ENCODE assay signal across 11 mouse cellular contexts in genomic region chr7:89407006-89407940, GRCm38 (mm10). TPM values are rescaled to one million over a fixed set of nuclear protein-coding genes. Genes with fewer than 3 reads are reported as not detected.
DNase-seq lines count a peak whose midpoint lies in the region; ATAC-seq and TF ChIP-seq lines count a peak whose summit lies in the region.
"Had no signal": no experiment of that assay in that cellular context is flagged by ENCODE, and none has a peak within 500 bp of the region (broad histone marks: within the 10 kb centered on the region; RNA-seq: fewer than 3 reads in every experiment).

No protein-coding gene starts in this region.

- H3K27me3 ChIP-seq in liver, adult 2 months (ENCODE audit: control insufficient read depth, insufficient read depth, low read length) = no peaks in the 10 kb centered on the region
- H3K27me3 ChIP-seq in liver, embryonic 12.5 days (replicated peaks) = peaks cover 42% of the 10 kb centered on the region
- no peaks in the 10 kb centered on the region for H3K27me3 ChIP-seq in heart, embryonic 14.5 days (ENCODE audit: control insufficient read depth, insufficient read depth, low read length)
- no peaks in the 10 kb centered on the region for H3K27me3 ChIP-seq in kidney, embryonic 14.5 days (ENCODE audit: control insufficient read depth, insufficient read depth, low read length)

- WGBS in liver, adult 2 months = 80% methylated on average over 24 of the region's 24 CpGs
- 82% methylated on average over 24 of the region's 24 CpGs for WGBS in liver, embryonic 12.5 days (ENCODE audit: insufficient replicate concordance)
- 79% methylated on average over 24 of the region's 24 CpGs for WGBS in heart, embryonic 14.5 days
- 56% methylated on average over 24 of the region's 24 CpGs for WGBS in kidney, embryonic 14.5 days

- no peak overlapping the region for H3K4me3 ChIP-seq in liver, adult 2 months (ENCODE audit: insufficient read depth, low read depth, low read length)
- H3K4me3 ChIP-seq in liver, embryonic 12.5 days = no peak overlapping the region
- peak overlapping the region in 1 of 2 experiments; percentile 90; a peak in 2 of 4 replicates for H3K4me3 ChIP-seq in heart, embryonic 14.5 days (ENCODE audit: control insufficient read depth in 1 of 2, insufficient read depth in 1 of 2, low read depth in 1 of 2, low read length in 2 of 2)
- H3K4me3 ChIP-seq in kidney, embryonic 14.5 days (ENCODE audit: low read length) = peak overlapping the region; percentile 93
- H3K4me3 ChIP-seq: forebrain, embryonic 13.5 days had no signal

- peaks cover 6% of the 10 kb centered on the region; the same call in 1 of the 2 replicates for H3K79me2 ChIP-seq in liver, adult 2 months (ENCODE audit: control insufficient read depth, insufficient read depth, low read length)

- ATAC-seq in liver, embryonic 12.5 days = no peak
- no peak for ATAC-seq in heart, embryonic 14.5 days (ENCODE audit: insufficient number of reproducible peaks, insufficient read depth, low FRiP score, low read depth)
- ATAC-seq in kidney, embryonic 14.5 days (ENCODE audit: low FRiP score, low TSS enrichment) = no peak
- ATAC-seq: forebrain, embryonic 13.5 days; midbrain, embryonic 16.5 days had no signal

- H3K9ac ChIP-seq in liver, adult 2 months (ENCODE audit: low read depth, low read length) = 0 out of 2 replicates have a peak overlapping the region, but pooled peaks have one; percentile 3
- no peak overlapping the region for H3K9ac ChIP-seq in liver, embryonic 12.5 days
- H3K9ac ChIP-seq in heart, embryonic 14.5 days (ENCODE audit: low read length) = no peak overlapping the region
- H3K9ac ChIP-seq in kidney, embryonic 14.5 days (ENCODE audit: low read depth, low read length) = peak overlapping the region; percentile 50
- H3K9ac ChIP-seq: forebrain, embryonic 13.5 days had no signal

- H3K9me3 ChIP-seq in liver, embryonic 12.5 days (replicated peaks) = no peaks in the 10 kb centered on the region
- no peaks in the 10 kb centered on the region for H3K9me3 ChIP-seq in heart, embryonic 14.5 days (ENCODE audit: control insufficient read depth, low read length)
- no peaks in the 10 kb centered on the region for H3K9me3 ChIP-seq in kidney, embryonic 14.5 days (ENCODE audit: control insufficient read depth, low read length)
- H3K9me3 ChIP-seq: forebrain, embryonic 13.5 days had no signal

- peaks cover 28% of the 10 kb centered on the region for H3K36me3 ChIP-seq in liver, adult 2 months (ENCODE audit: control insufficient read depth, insufficient read depth, low read length)
- peaks cover 15% of the 10 kb centered on the region for H3K36me3 ChIP-seq in liver, embryonic 12.5 days
- H3K36me3 ChIP-seq in heart, embryonic 14.5 days (ENCODE audit: control insufficient read depth, insufficient read depth, low read length) = peaks cover 46% of the 10 kb centered on the region
- peaks cover 36% of the 10 kb centered on the region; the same call in 1 of the 2 replicates for H3K36me3 ChIP-seq in kidney, embryonic 14.5 days (ENCODE audit: control insufficient read depth, insufficient read depth, low read length)

- DNase-seq in liver, adult 2 months (ENCODE audit: extremely low read depth, low read depth, low spot score) = no peak
- DNase-seq in lung, postnatal 14 days = peak; percentile 14
- no peak for DNase-seq in layer of hippocampus, adult 8-10 months (ENCODE audit: low spot score in 2 of 2)
- no peak for DNase-seq in left cerebral cortex, postnatal 36 days (ENCODE audit: low spot score in 2 of 2)
- DNase-seq in right cerebral cortex, postnatal 10 days (ENCODE audit: low spot score in 2 of 2) = no peak
- DNase-seq: thymus, postnatal 4 days had no signal

- TF ChIP-seq POLR2A in liver, adult 2 months (IDR thresholded peaks at IDR 0.05; ENCODE audit: extremely low read depth, insufficient read depth, low read length) = no peak

- H3K27ac ChIP-seq in liver, adult 2 months (replicated peaks; ENCODE audit: insufficient read depth, low read depth, low read length) = peak overlapping the region; percentile 59
- no peak overlapping the region for H3K27ac ChIP-seq in liver, embryonic 12.5 days
- H3K27ac ChIP-seq in heart, embryonic 14.5 days (replicated peaks in 1 of 2; ENCODE audit: control insufficient read depth in 1 of 2, insufficient read depth in 1 of 2, low read depth in 2 of 2, low read length in 2 of 2) = peak overlapping the region; percentile 45 to 48
- peak overlapping the region; percentile 63 for H3K27ac ChIP-seq in kidney, embryonic 14.5 days (ENCODE audit: low read depth, low read length)
- H3K27ac ChIP-seq: forebrain, embryonic 13.5 days had no signal

- intact Hi-C loops in left cerebral cortex, postnatal 36 days (cut with DNase I) = no loop called here

- TF ChIP-seq CTCF in liver, adult 2 months (IDR thresholded peaks at IDR 0.05; ENCODE audit: low read depth, low read length) = no peak

- H3K4me1 ChIP-seq in liver, adult 2 months (ENCODE audit: control insufficient read depth, insufficient read depth, low read length) = peaks cover 19% of the 10 kb centered on the region
- H3K4me1 ChIP-seq in liver, embryonic 12.5 days = peaks cover 30% of the 10 kb centered on the region
- H3K4me1 ChIP-seq in heart, embryonic 14.5 days (ENCODE audit: control insufficient read depth in 2 of 2, insufficient read depth in 2 of 2, low read length in 2 of 2) = peaks cover 9 to 29% of the 10 kb centered on the region in 2 experiments
- H3K4me1 ChIP-seq in kidney, embryonic 14.5 days (ENCODE audit: control insufficient read depth, insufficient read depth, low read length) = peaks cover 48% of the 10 kb centered on the region

- no peak overlapping the region for H3K4me2 ChIP-seq in liver, embryonic 12.5 days
- peak overlapping the region; percentile 91 for H3K4me2 ChIP-seq in heart, embryonic 14.5 days (ENCODE audit: low read length)
- H3K4me2 ChIP-seq in kidney, embryonic 14.5 days (replicated peaks; ENCODE audit: low read depth, low read length) = peak overlapping the region; percentile 57
- H3K4me2 ChIP-seq: forebrain, embryonic 13.5 days had no signal

RNA-seq across cellular contexts. Expression of gene Fzd4, which starts 3.1 kb away (rescaled TPM):
- total RNA-seq in liver, adult 2 months (2014; rRNA removed) = 11.5 and 12.1 TPM in 2 replicates
- 4.8 and 6.3 TPM in 2 replicates for polyA plus RNA-seq in liver, adult 2 months (2012; rRNA removed)
- polyA plus RNA-seq in liver, embryonic 12.5 days (2016; fragmentation: Nextera tagmentation; extraction: Ambion mirVana) = 3.5 and 4.5 TPM in 2 replicates
- 12.7 and 13.2 TPM in 2 replicates for polyA plus RNA-seq in heart, embryonic 14.5 days (2014; fragmentation: Nextera tagmentation; extraction: Ambion mirVana)
- polyA plus RNA-seq in kidney, embryonic 14.5 days (2014; fragmentation: Nextera tagmentation; extraction: Ambion mirVana) = 19.9 and 42.0 TPM in 2 replicates
- total RNA-seq in layer of hippocampus, adult 8-10 months (2022) = 1 to 10 TPM; 6.2 to 7.4 (median 6.5) TPM
- total RNA-seq in left cerebral cortex, postnatal 36 days (2021) = 1 to 10 TPM; 6.5 to 6.7 TPM

RNA-seq across cellular contexts. Expression of gene Tmem135, which starts 3.3 kb away (rescaled TPM):
- total RNA-seq in liver, adult 2 months (2014; rRNA removed) = 60.4 and 60.5 TPM in 2 replicates
- polyA plus RNA-seq in liver, adult 2 months (2012; rRNA removed) = 101 and 108 TPM in 2 replicates
- 16.0 and 16.7 TPM in 2 replicates for polyA plus RNA-seq in liver, embryonic 12.5 days (2016; fragmentation: Nextera tagmentation; extraction: Ambion mirVana)
- polyA plus RNA-seq in heart, embryonic 14.5 days (2014; fragmentation: Nextera tagmentation; extraction: Ambion mirVana) = 28.4 and 29.4 TPM in 2 replicates
- 19.2 and 31.9 TPM in 2 replicates for polyA plus RNA-seq in kidney, embryonic 14.5 days (2014; fragmentation: Nextera tagmentation; extraction: Ambion mirVana)
- 10 to 100 TPM; 59.4 to 69.6 (median 64.9) TPM for total RNA-seq in layer of hippocampus, adult 8-10 months (2022)
- 10 to 100 TPM; 57.9 to 77.5 TPM for total RNA-seq in left cerebral cortex, postnatal 36 days (2021)

Comparison
In these comparisons a context has a peak if more than half of its experiments do, and no peak if none do; other contexts are left out.
1. H3K9ac ChIP-seq: peak in liver, adult 2 months (single experiment) and kidney, embryonic 14.5 days (single experiment); none in liver, embryonic 12.5 days (single experiment) and heart, embryonic 14.5 days (single experiment).